Mouse (Mus musculus): ENCODE results near the gene Adssl1. TPM values are rescaled to one million over a fixed set of nuclear protein-coding genes. Genes with fewer than 3 reads are reported as not detected.

Adssl1 gene
- polyA plus RNA-seq, 1 experiment from 2014 or later: 11.6 TPM

- Histone ChIP-seq H3K27me3 (no peaks in the 10 kb centered on the region), H3K4me2 (no peak overlapping the region), H3K9me3 (replicated peaks) (no peaks in the 10 kb centered on the region), H3K27ac (no peak overlapping the region), H3K4me3 (replicated peaks) (no peak overlapping the region), H3K36me3 (peaks cover 95% of the 10 kb centered on the region), H3K4me1 (peaks cover 94% of the 10 kb centered on the region), H3K9ac (no peak overlapping the region)
- no peak for ATAC-seq (replicated peaks; ENCODE audit: low FRiP score)
- WGBS: 43% methylated on average over 2 of the region's 2 CpGs
These were observed 44.3 kb downstream of the Adssl1 start for GRCm38 (mm10) chr12:112664124-112664523.

GRCm38 (mm10) chr12:112664656-112665055 lies 44.8 kb downstream of the Adssl1 start:
- H3K27me3 ChIP-seq: no peaks in the 10 kb centered on the region
- ATAC-seq (replicated peaks; ENCODE audit: low FRiP score): no peak
- H3K9me3 ChIP-seq (replicated peaks): no peaks in the 10 kb centered on the region
- H3K4me2 ChIP-seq: no peak overlapping the region
- H3K36me3 ChIP-seq: peaks cover 95% of the 10 kb centered on the region
- no peak overlapping the region; the same call in 1 of the 2 replicates for H3K9ac ChIP-seq
- WGBS: 50% methylated on average over 5 of the region's 5 CpGs
- H3K27ac ChIP-seq: no peak overlapping the region
- peaks cover 99% of the 10 kb centered on the region for H3K4me1 ChIP-seq
- H3K4me3 ChIP-seq (replicated peaks): no peak overlapping the region

- Histone ChIP-seq H3K4me3 (replicated peaks) (no peak overlapping the region), H3K9me3 (replicated peaks) (no peaks in the 10 kb centered on the region), H3K4me1 (peaks cover 99% of the 10 kb centered on the region), H3K9ac (no peak overlapping the region; the same call in 1 of the 2 replicates), H3K4me2 (no peak overlapping the region), H3K27me3 (no peaks in the 10 kb centered on the region), H3K27ac (peak overlapping the region; percentile 34), H3K36me3 (peaks cover 95% of the 10 kb centered on the region)
- ATAC-seq (replicated peaks; ENCODE audit: low FRiP score): no peak
- WGBS: 45% methylated on average over 18 of the region's 18 CpGs
These were observed 45.6 kb downstream of the Adssl1 start for GRCm38 (mm10) chr12:112665445-112665844.

- H3K9ac ChIP-seq: no peak overlapping the region
- ATAC-seq (replicated peaks; ENCODE audit: low FRiP score): no peak
- H3K36me3 ChIP-seq: peaks cover 95% of the 10 kb centered on the region
- H3K9me3 ChIP-seq (replicated peaks): no peaks in the 10 kb centered on the region
- H3K4me1 ChIP-seq: peaks cover 99% of the 10 kb centered on the region
- H3K4me2 ChIP-seq: no peak overlapping the region
- H3K27ac ChIP-seq: peak overlapping the region; percentile 34
- WGBS: 83% methylated on average over 9 of the region's 9 CpGs
- H3K27me3 ChIP-seq: no peaks in the 10 kb centered on the region
- no peak overlapping the region for H3K4me3 ChIP-seq (replicated peaks)
These were observed 46.2 kb downstream of the Adssl1 start for GRCm38 (mm10) chr12:112665881-112666544.

- 68% methylated on average over 10 of the region's 10 CpGs for WGBS
- H3K36me3 ChIP-seq: peaks cover 81% of the 10 kb centered on the region
These were observed 47.9 kb downstream of the Adssl1 start for GRCm38 (mm10) chr12:112667619-112668297.

GRCm38 (mm10) chr12:112670718-112671393 lies 51.0 kb downstream of the Adssl1 start:
- peaks cover 53% of the 10 kb centered on the region for H3K36me3 ChIP-seq
- H3K4me1 ChIP-seq: peaks cover 90% of the 10 kb centered on the region
- no peaks in the 10 kb centered on the region for H3K27me3 ChIP-seq
- WGBS: 32% methylated on average over 9 of the region's 9 CpGs
- H3K4me2 ChIP-seq: peak overlapping the region; percentile 89
- peak overlapping the region; percentile 23 for H3K27ac ChIP-seq
- H3K4me3 ChIP-seq (replicated peaks): peak overlapping the region; percentile 98; the same call in 1 of the 2 replicates
- H3K9ac ChIP-seq: peak overlapping the region; percentile 22; the same call in 1 of the 2 replicates
- H3K9me3 ChIP-seq (replicated peaks): no peaks in the 10 kb centered on the region
- no peak for ATAC-seq (replicated peaks; ENCODE audit: low FRiP score)

More at GRCm38 (mm10) chr12:112667619-112668297, 47.9 kb downstream of the Adssl1 start:
- Histone ChIP-seq H3K27ac (peak overlapping the region; percentile 19), H3K9me3 (replicated peaks) (no peaks in the 10 kb centered on the region), H3K4me1 (peaks cover 99% of the 10 kb centered on the region), H3K4me2 (no peak overlapping the region), H3K9ac (no peak overlapping the region), H3K27me3 (no peaks in the 10 kb centered on the region), H3K4me3 (replicated peaks) (no peak overlapping the region)
- no peak for ATAC-seq (replicated peaks; ENCODE audit: low FRiP score)

GRCm38 (mm10) chr12:112671891-112672290 lies 52.0 kb downstream of the Adssl1 start:
- Histone ChIP-seq H3K9ac (0 out of 2 replicates have a peak overlapping the region, but pooled peaks have one; percentile 22), H3K9me3 (replicated peaks) (no peaks in the 10 kb centered on the region), H3K36me3 (peaks cover 43% of the 10 kb centered on the region), H3K4me3 (replicated peaks) (peak overlapping the region; percentile 98), H3K4me2 (peak overlapping the region; percentile 89), H3K27ac (0 out of 2 replicates have a peak overlapping the region, but pooled peaks have one; percentile 23), H3K27me3 (no peaks in the 10 kb centered on the region), H3K4me1 (peaks cover 81% of the 10 kb centered on the region)
- no peak for ATAC-seq (replicated peaks; ENCODE audit: low FRiP score)
- WGBS: 78% methylated on average over 7 of the region's 7 CpGs

GRCm38 (mm10) chr12:112672744-112673575 lies 53.1 kb downstream of the Adssl1 start:
- H3K27me3 ChIP-seq: peaks cover 4% of the 10 kb centered on the region; the same call in 1 of the 2 replicates
- H3K4me1 ChIP-seq: peaks cover 81% of the 10 kb centered on the region
- H3K27ac ChIP-seq: peak overlapping the region; percentile 98
- peak overlapping the region; percentile 98 for H3K4me3 ChIP-seq (replicated peaks)
- 3% methylated on average over 21 of the region's 21 CpGs for WGBS
- H3K9me3 ChIP-seq (replicated peaks): no peaks in the 10 kb centered on the region
- peaks cover 32% of the 10 kb centered on the region for H3K36me3 ChIP-seq
- H3K9ac ChIP-seq: peak overlapping the region; percentile 99
- no peak for ATAC-seq (replicated peaks; ENCODE audit: low FRiP score)
- peak overlapping the region; percentile 89 for H3K4me2 ChIP-seq

- peak overlapping the region; percentile 98 for H3K27ac ChIP-seq
- under 1% methylated on average over 40 of the region's 68 CpGs for WGBS
- H3K4me1 ChIP-seq: peaks cover 81% of the 10 kb centered on the region
- H3K36me3 ChIP-seq: peaks cover 26% of the 10 kb centered on the region
- H3K27me3 ChIP-seq: peaks cover 4% of the 10 kb centered on the region; the same call in 1 of the 2 replicates
- peak overlapping the region; percentile 99 for H3K9ac ChIP-seq
- peak; percentile 7; the same call in 1 of the 2 replicates for ATAC-seq (replicated peaks; ENCODE audit: low FRiP score)
- H3K4me2 ChIP-seq: peak overlapping the region; percentile 89
- H3K4me3 ChIP-seq (replicated peaks): peak overlapping the region; percentile 98
- H3K9me3 ChIP-seq (replicated peaks): no peaks in the 10 kb centered on the region
These were observed 53.8 kb downstream of the Adssl1 start for GRCm38 (mm10) chr12:112673576-112674091.

- Histone ChIP-seq H3K27ac (peak within 1 kb of the TSS; percentile 98), H3K4me3 (replicated peaks) (peak within 1 kb of the TSS; percentile 98), H3K4me1 (peaks cover 80% of the 10 kb centered on the region), H3K36me3 (peaks cover 18% of the 10 kb centered on the region), H3K9me3 (replicated peaks) (no peaks in the 10 kb centered on the region), H3K27me3 (peaks cover 7% of the 10 kb centered on the region), H3K4me2 (peak within 1 kb of the TSS; percentile 89), H3K9ac (peak within 1 kb of the TSS; percentile 99)
- WGBS: under 1% methylated on average over 46 of the region's 70 CpGs
- peak; percentile 31 for ATAC-seq (replicated peaks; ENCODE audit: low FRiP score)
These were observed 54.5 kb downstream of the Adssl1 start, which contains the start of gene Akt1 for GRCm38 (mm10) chr12:112674132-112675011. Gene Akt1, minus strand, starts transcription at chr12:112674884.

Data from kidney, embryonic 15.5 days (tissue).